Mouse (Mus musculus): ENCODE data around the gene Rcbtb1. TPM values are rescaled to one million over a fixed set of nuclear protein-coding genes. Genes with fewer than 3 reads are reported as not detected.
"Not testable (repeated sequence)": the region's sequence is repeated elsewhere in the genome, so short reads cannot be mapped to it uniquely, and the experiment has no call there.

The Rcbtb1 gene
- polyA plus RNA-seq, 1 experiment from 2014 or later, result 65.6 TPM

DNA sequence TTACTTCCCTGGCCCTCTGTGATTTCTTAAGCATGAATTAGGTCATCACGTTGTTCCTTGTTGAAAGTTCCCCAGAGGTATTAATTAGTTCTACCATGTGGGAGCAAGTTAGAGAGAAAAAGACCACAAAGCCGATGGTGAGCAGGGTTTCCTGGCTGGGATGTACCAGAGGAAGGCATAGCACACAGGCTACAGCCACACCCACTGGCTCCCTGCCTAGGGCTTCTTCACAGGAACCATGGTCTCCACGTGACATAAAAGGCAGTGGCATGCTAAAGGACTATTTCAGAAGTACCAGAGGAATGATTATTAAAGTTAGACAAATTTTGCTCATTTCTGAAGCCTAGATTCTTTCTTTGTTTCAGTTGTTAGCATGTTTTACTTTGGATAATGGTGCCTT is 18.2 kb downstream of the Rcbtb1 start:
- Histone ChIP-seq H3K36me3 (peaks cover 83% of the 10 kb centered on the region), H3K4me2 (no peak overlapping the region)

DNA sequence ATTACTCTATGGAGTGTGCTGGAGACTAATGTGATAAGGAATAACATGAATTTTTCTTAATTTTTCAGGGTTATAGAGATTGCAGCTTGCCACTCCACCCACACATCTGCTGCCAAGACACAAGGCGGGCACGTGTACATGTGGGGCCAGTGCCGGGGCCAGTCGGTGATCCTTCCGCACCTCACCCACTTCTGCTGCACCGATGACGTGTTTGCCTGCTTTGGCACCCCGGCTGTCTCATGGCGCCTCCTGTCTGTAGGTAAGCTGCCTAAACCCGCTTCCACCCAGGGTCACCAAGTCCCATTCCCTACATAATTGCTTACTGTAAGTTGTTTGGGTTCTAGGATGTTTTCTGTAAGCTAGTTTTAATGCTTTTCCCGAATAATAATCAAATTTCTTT is 25.2 kb downstream of the Rcbtb1 start:
- H3K4me1 ChIP-seq (replicated peaks), result no peaks in the 10 kb centered on the region
- H3K9ac ChIP-seq, result no peak overlapping the region
- H3K36me3 ChIP-seq, result peaks cover 93% of the 10 kb centered on the region
- H3K9me3 ChIP-seq, result no peaks in the 10 kb centered on the region
- no peak overlapping the region for H3K4me3 ChIP-seq
- no peak for ATAC-seq (ENCODE audit: low FRiP score)
- 97% methylated on average over 11 of the region's 11 CpGs for WGBS
- H3K27ac ChIP-seq, result no peak overlapping the region
- no peak overlapping the region for H3K4me2 ChIP-seq
- H3K27me3 ChIP-seq, result no peaks in the 10 kb centered on the region

More for the DNA sequence above, 18.2 kb downstream of the Rcbtb1 start:
- Histone ChIP-seq H3K27ac (no peak overlapping the region), H3K4me1 (replicated peaks) (no peaks in the 10 kb centered on the region), H3K9ac (no peak overlapping the region), H3K27me3 (no peaks in the 10 kb centered on the region), H3K9me3 (no peaks in the 10 kb centered on the region), H3K4me3 (no peak overlapping the region)
- no peak for ATAC-seq (ENCODE audit: low FRiP score)
- WGBS, result 84% methylated on average over 3 of the region's 3 CpGs

DNA sequence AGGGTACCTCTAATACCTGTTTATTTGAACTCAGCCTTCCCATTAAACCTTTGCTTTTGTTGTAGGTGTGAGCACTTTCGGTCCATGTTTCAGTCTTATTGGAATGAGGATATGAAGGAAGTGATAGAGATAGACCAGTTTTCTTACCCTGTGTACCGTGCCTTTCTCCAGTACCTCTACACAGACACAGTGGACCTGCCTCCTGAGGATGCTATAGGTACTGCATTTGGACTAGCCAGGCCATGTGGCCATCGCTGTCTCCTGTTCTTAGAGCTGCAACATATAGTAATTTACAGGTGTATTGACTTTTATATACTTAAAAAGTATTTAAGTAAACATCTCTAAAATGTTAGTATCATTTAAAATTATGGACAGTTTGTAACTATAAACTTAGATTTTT is 28.8 kb downstream of the Rcbtb1 start:
- Histone ChIP-seq H3K9ac (no peak overlapping the region), H3K4me1 (replicated peaks) (no peaks in the 10 kb centered on the region), H3K4me2 (no peak overlapping the region), H3K9me3 (no peaks in the 10 kb centered on the region), H3K4me3 (no peak overlapping the region), H3K27ac (no peak overlapping the region), H3K36me3 (peaks cover 94% of the 10 kb centered on the region), H3K27me3 (no peaks in the 10 kb centered on the region)
- 93% methylated on average over 3 of the region's 3 CpGs for WGBS
- no peak for ATAC-seq (ENCODE audit: low FRiP score)

DNA sequence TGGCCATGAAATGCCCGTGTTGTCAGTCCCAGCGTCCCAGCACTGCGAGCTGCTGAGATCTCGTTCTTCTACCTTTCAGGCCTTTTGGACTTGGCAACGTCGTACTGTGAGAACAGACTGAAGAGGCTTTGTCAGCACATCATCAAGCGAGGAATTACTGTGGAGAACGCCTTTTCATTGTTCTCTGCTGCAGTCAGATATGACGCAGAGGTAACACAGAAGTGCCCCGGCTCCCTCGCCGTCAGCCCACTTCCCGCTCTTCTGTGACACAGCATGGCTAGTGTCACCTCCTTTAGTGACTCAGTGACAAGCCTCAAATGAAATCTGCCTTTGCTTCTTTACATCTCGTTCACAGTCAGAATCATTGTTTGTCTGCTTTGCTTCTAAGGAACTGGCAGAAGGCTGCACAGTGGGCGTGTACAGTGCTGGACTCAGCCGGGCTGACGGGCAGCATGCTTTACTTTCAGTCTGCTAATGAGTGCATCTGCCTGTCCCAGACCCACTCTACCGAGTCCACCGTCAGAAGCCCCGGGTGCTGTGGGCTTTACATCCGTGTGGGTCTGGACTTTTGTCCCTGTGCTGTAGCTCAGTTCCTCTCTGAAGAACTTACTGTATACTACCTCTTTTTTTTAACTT is 29.4 kb downstream of the Rcbtb1 start:
- no peak overlapping the region for H3K9ac ChIP-seq
- no peaks in the 10 kb centered on the region for H3K27me3 ChIP-seq
- H3K4me1 ChIP-seq (replicated peaks), result no peaks in the 10 kb centered on the region
- WGBS, result 83% methylated on average over 21 of the region's 21 CpGs
- no peak overlapping the region for H3K4me2 ChIP-seq
- no peak overlapping the region for H3K27ac ChIP-seq
- no peaks in the 10 kb centered on the region for H3K9me3 ChIP-seq
- H3K4me3 ChIP-seq, result no peak overlapping the region
- peaks cover 96% of the 10 kb centered on the region for H3K36me3 ChIP-seq
- no peak for ATAC-seq (ENCODE audit: low FRiP score)

DNA sequence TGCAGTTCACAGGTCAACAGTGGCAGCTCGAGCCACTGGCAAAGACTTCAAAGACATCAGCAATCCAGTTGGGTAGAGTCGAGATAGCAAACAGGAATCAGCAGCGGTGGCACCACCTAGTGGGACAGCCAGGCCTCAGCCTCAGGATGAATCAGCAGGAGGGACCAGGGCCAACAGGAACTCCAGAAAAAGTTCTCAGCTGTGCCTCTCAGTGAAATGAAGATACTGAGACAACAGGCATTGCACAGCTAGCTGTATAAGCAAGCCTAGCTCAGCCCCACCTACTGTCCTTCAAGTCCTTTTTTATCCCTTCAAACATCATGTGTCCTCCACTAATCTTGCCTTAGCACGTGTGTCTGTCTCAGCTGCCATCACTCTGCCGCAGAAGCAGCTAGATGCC is 31.0 kb downstream of the Rcbtb1 start:
- Histone ChIP-seq H3K4me3 (no peak overlapping the region), H3K4me2 (no peak overlapping the region), H3K27me3 (no peaks in the 10 kb centered on the region), H3K27ac (no peak overlapping the region), H3K9ac (no peak overlapping the region), H3K36me3 (peaks cover 94% of the 10 kb centered on the region), H3K4me1 (replicated peaks) (no peaks in the 10 kb centered on the region), H3K9me3 (no peaks in the 10 kb centered on the region)
- 74% methylated on average over 5 of the region's 5 CpGs for WGBS
- ATAC-seq (ENCODE audit: low FRiP score), result no peak

DNA sequence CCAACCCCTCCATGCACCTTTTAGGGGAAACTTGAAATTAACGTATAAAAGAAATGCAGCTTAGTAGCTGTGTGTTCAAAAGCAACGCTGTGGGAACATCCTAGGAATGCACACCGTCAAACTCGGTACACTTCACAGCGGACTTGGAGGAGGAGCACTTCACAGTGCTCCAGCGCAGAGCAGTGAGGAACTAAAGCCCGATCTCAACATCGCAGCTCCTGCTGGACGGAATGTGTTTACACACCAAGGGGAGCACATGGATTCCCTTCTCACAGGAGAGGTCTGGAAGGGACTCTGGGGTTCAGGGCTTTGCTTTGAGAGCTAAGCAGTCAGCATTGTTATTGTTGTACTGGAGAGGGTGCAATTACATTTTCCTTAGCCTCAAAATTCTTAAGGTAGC is 32.6 kb downstream of the Rcbtb1 start:
- H3K27ac ChIP-seq, result no peak overlapping the region
- peaks cover 94% of the 10 kb centered on the region for H3K36me3 ChIP-seq
- WGBS, result 95% methylated on average over 9 of the region's 9 CpGs
- no peak overlapping the region for H3K4me3 ChIP-seq
- no peak overlapping the region for H3K9ac ChIP-seq
- H3K9me3 ChIP-seq, result no peaks in the 10 kb centered on the region
- no peaks in the 10 kb centered on the region for H3K27me3 ChIP-seq
- H3K4me1 ChIP-seq (replicated peaks), result no peaks in the 10 kb centered on the region
- no peak overlapping the region for H3K4me2 ChIP-seq
- ATAC-seq (ENCODE audit: low FRiP score), result no peak

DNA sequence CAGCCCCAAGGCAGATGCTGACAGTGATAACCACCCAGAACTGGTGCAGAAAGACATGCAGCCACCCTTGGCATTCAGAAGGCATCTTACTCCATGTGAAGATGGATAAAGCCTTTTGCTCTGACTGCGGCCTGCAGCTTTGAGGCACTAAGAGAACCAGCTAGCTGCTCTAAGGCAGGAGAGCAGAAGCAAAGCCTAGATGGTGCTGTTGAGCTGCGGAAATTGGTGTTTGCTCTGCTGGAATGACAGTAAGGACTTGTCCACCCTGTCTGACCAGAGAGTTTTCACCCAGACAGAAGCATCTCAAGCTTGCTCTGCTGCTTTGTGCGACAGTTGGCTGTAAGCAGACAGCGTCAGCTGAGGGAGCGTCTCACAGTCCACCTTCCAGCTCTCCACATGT is 49.3 kb downstream of the Rcbtb1 start:
- not testable (repeated sequence) for H3K4me2 ChIP-seq; H3K27me3 ChIP-seq; H3K9me3 ChIP-seq; H3K4me1 ChIP-seq (replicated peaks); H3K36me3 ChIP-seq; ATAC-seq (ENCODE audit: low FRiP score); H3K4me3 ChIP-seq; H3K9ac ChIP-seq; H3K27ac ChIP-seq
- 71% methylated on average over 5 of the region's 5 CpGs for WGBS

DNA sequence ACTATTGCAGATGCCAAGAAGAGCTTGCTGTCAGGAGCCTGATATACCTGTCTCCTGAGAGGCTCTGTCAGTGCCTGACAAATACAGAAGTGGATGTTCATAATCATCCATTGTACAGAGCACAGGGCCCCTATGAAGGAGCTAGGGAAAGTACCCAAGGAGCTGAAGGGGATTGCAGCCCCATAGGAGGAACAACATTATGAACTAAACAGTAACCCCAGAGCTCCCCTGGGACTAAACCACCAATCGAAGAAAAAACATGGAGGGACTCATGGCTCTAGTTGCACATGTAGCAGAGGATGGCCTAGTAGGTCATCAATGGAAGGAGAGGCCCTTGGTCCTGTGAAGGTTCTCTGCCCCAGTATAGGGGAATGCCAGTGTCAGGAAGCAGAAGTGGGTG is 54.9 kb downstream of the Rcbtb1 start:
- H3K4me1 ChIP-seq (replicated peaks); ATAC-seq (ENCODE audit: low FRiP score); H3K4me2 ChIP-seq; H3K9ac ChIP-seq; H3K27me3 ChIP-seq; H3K4me3 ChIP-seq; H3K9me3 ChIP-seq; H3K36me3 ChIP-seq; H3K27ac ChIP-seq: not testable (repeated sequence)
- 84% methylated on average over 1 of the region's 1 CpGs for WGBS

DNA sequence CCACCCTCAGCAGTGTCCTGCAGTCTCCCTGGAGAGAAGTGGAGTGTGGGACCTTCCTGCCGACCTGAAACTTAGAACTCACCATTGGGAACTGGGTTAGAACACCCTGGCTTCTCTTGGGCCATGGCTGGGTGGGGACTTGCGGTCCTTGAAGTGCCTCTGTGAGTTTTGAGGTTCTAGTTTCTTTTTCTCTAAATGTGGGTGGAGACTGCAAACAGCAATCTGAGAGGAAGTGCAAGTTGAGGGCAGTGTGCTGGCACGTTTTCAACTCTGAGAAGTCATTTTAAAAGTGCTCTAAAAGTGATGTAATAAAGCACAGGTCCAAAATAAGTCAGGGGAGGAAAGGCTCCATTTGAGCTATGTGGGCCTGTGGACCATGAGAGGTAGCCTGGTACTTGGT is 59.0 kb downstream of the Rcbtb1 start, which contains the start of gene Gm6904:
Gene Gm6904 (minus strand): TSS at position 161 of the 400 bp plus-strand sequence.
- H3K27ac ChIP-seq, result no peak within 1 kb of the TSS
- no peaks in the 10 kb centered on the region for H3K36me3 ChIP-seq
- H3K4me1 ChIP-seq (replicated peaks), result no peaks in the 10 kb centered on the region
- no peak within 1 kb of the TSS for H3K4me2 ChIP-seq
- no peaks in the 10 kb centered on the region for H3K27me3 ChIP-seq
- H3K4me3 ChIP-seq, result no peak within 1 kb of the TSS
- 79% methylated on average over 3 of the region's 3 CpGs for WGBS
- H3K9me3 ChIP-seq, result no peaks in the 10 kb centered on the region
- H3K9ac ChIP-seq, result no peak within 1 kb of the TSS
- no peak for ATAC-seq (ENCODE audit: low FRiP score)

DNA sequence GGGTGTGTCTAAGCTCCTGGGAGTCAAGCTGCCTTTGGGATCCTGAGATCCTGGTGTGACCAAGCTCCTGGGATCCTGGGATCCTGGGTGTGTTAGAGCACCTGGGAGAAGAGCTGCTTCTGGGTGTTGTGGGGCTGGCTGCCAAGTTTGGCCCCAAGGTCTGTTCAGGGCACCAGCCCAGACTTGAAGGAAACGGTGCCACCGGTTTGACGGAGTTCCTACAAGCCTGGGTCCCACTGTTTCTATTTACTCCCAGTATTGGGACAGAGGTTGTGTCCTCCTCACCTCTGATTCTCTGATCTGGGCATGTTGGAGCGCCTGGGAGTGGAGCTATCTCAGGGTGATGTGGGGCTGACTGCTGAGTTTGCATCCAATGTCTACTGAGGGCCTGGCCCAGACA is 74.0 kb downstream of the Rcbtb1 start:
- ATAC-seq (ENCODE audit: low FRiP score); H3K9ac ChIP-seq; H3K27me3 ChIP-seq; H3K27ac ChIP-seq; H3K36me3 ChIP-seq; H3K9me3 ChIP-seq; H3K4me3 ChIP-seq; H3K4me1 ChIP-seq (replicated peaks); H3K4me2 ChIP-seq: not testable (repeated sequence)
- 94% methylated on average over 4 of the region's 4 CpGs for WGBS

Other genes with a start within 250 kb of the Rcbtb1 start
- not detected in 2 replicates for gene 1700129C05Rik, start 58.3 kb upstream of the Rcbtb1 start, polyA plus RNA-seq (2015; fragmentation: Nextera tagmentation; extraction: Ambion mirVana)
- not detected in 2 replicates for gene Gm5142, start 22.5 kb upstream of the Rcbtb1 start, polyA plus RNA-seq (2015; fragmentation: Nextera tagmentation; extraction: Ambion mirVana)
- gene Gm6904, start 59.0 kb downstream of the Rcbtb1 start, polyA plus RNA-seq (2015; fragmentation: Nextera tagmentation; extraction: Ambion mirVana), result not detected in 2 replicates
- not detected in 2 replicates for gene Phf11a, start 96.3 kb downstream of the Rcbtb1 start, polyA plus RNA-seq (2015; fragmentation: Nextera tagmentation; extraction: Ambion mirVana)
- gene Phf11b, start 140.1 kb downstream of the Rcbtb1 start, polyA plus RNA-seq (2015; fragmentation: Nextera tagmentation; extraction: Ambion mirVana), result 0.17 and 0.21 TPM in 2 replicates
- gene Phf11d, start 164.3 kb downstream of the Rcbtb1 start, polyA plus RNA-seq (2015; fragmentation: Nextera tagmentation; extraction: Ambion mirVana), result 0.35 and 0.39 TPM in 2 replicates
- 0.31 and 0.54 TPM in 2 replicates for gene Phf11c, start 194.2 kb downstream of the Rcbtb1 start, polyA plus RNA-seq (2015; fragmentation: Nextera tagmentation; extraction: Ambion mirVana)
- gene Setdb2, start 239.7 kb downstream of the Rcbtb1 start, polyA plus RNA-seq (2015; fragmentation: Nextera tagmentation; extraction: Ambion mirVana), result 8.2 and 8.3 TPM in 2 replicates
- gene Cab39l, start 239.8 kb downstream of the Rcbtb1 start, polyA plus RNA-seq (2015; fragmentation: Nextera tagmentation; extraction: Ambion mirVana), result 27.8 and 32.4 TPM in 2 replicates